Mouse (Mus musculus) erythroblast, embryonic 14.5 days (primary cell): Measurements from ENCODE around the gene Lysmd3.

ENCODE experiments used
- GATA1 ChIP-seq: IDR thresholded peaks from 2 replicates; pipeline ENCODE4 v1.6.1; 2012; ENCODE audit warnings: low read length, inconsistent platforms, mixed read lengths
- TAL1 ChIP-seq: IDR thresholded peaks from 3 replicates; pipeline ENCODE4 v1.6.1; 2012; ENCODE audit warnings: low read length, inconsistent platforms, mixed read lengths

GRCm38 (mm10) chr13:81711546-81712371, 54.3 kb downstream of the Lysmd3 start:
- no peak for TF ChIP-seq GATA1
- no peak for TF ChIP-seq TAL1
